Mouse (Mus musculus): ENCODE results near the gene Smpd2.

DNA sequence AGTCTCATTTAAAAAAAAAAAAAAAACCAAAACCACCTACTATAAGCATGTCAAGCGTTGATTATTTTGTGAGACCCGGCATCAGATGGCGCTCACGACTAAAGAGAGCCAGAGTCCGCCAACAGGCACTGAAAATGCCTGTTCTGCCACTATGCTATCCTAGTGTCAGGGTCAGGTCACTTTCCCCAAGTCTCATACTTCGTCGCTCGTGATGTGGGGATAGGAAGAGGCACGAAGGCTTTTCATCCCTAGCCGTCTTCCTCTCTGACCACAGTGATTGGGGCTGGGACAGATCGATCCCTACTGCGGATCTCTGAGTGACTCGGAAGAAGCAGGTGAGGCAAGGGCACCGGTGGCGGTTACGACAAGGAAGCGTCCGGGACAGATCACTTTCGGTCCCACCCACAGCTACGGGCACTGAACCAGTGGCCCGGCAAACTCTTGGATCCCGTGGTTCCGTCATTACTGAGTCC is 28.4 kb upstream of the Smpd2 start:
- TF ChIP-seq E2F4 (IDR thresholded peaks at IDR 0.05; ENCODE audit: insufficient read depth) (no peak), MAX (IDR thresholded peaks at IDR 0.05; ENCODE audit: low read depth) (no peak), POLR2A (IDR thresholded peaks at IDR 0.05; ENCODE audit: insufficient read length, low read depth) (no peak), USF1 (IDR thresholded peaks at IDR 0.05; ENCODE audit: low read depth) (no peak), TCF12 (IDR thresholded peaks at IDR 0.05; ENCODE audit: insufficient read depth, poor library complexity, severe bottlenecking) (no peak), CEBPB (IDR thresholded peaks at IDR 0.05; ENCODE audit: insufficient read depth, poor library complexity, severe bottlenecking) (no peak)
